Mouse (Mus musculus) cerebellum, adult 11-12 months (tissue): ENCODE results near the gene Sertad2.

ENCODE experiments used
- DNase-seq: peaks from one replicate; pipeline ENCODE4 v3.0.0; 2022

The Sertad2 gene

DNA sequence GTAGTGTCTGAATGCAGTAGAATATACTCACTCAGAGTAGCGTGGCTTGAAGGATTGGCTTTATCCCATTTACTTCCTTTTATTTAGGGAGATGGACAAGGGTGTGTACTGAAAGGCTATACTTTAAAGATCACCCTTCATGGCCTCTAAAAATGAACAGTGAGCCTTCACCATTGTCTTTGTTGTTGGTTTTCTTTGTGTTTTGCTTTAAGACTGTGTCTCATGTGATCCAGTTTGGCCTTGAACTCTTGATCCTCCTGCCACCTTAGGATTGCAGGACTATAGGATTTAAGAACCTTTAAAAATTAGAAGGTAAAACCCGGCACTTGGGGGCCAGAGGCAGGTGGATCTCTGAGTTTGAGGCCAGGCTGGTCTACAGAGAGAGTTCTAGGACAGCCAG is 6.4 kb downstream of the Sertad2 start:
- DNase-seq = no peak

- no peak for DNase-seq
These were observed 7.1 kb downstream of the Sertad2 start for GRCm38 (mm10) chr11:20550196-20550595.

- DNase-seq = no peak
These were observed 9.0 kb downstream of the Sertad2 start for GRCm38 (mm10) chr11:20552059-20552458.

- no peak for DNase-seq
These were observed 10.0 kb downstream of the Sertad2 start for GRCm38 (mm10) chr11:20552758-20553673.

DNA sequence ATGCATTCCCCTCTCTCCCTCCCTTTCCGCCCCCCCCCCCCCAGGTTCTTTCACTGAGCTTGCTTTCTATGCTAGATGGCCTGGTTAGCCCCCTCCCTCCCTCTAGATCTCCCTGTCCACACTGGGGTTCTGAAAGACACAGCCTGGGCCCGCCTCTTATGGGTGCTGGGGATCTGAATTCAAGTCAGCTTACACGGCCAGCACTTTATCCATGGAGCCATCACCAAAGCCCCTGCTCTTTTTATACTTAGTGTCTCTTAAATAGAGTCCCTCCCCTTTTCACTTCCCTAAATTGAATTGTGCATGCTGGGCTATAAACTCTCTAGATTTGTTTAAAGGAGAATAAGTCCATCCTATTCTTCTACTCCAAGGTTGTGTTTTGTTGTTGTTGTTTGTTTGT is 12.6 kb downstream of the Sertad2 start:
- no peak for DNase-seq

DNA sequence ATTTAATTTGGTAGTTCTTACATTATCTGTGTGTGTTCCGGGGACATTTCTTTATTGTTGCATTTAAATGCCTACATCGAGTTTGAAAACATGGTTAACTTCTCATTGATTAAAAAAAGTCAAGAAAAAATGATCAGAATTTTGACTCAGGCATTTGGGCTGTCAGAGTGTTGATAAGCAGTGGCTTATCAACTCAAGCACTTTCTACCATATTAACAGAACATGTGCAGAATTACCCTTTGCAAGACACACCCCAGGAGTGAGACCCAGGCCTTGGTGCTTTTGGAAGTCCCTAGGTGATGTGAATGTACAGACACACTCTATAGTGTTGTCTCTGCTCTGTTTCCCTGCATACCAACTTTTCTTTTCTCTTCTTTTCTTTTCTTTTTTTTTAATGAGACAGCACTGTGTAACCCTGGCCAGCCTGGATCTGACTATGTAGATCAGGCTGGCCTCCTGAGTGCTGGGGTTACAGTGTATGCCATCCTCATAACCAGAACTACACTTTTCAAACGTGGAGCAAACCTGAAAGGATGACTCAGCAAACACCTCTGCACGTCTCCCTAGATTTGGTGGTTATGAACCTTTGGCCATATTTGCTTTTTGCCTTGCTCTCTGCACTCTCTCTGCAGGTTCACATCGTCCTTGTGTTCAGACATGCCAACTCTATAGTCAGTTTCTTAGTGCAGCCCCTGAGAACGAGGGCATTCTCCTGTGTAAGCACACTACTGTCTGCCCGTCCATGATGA is 13.3 kb downstream of the Sertad2 start:
- no peak for DNase-seq

DNA sequence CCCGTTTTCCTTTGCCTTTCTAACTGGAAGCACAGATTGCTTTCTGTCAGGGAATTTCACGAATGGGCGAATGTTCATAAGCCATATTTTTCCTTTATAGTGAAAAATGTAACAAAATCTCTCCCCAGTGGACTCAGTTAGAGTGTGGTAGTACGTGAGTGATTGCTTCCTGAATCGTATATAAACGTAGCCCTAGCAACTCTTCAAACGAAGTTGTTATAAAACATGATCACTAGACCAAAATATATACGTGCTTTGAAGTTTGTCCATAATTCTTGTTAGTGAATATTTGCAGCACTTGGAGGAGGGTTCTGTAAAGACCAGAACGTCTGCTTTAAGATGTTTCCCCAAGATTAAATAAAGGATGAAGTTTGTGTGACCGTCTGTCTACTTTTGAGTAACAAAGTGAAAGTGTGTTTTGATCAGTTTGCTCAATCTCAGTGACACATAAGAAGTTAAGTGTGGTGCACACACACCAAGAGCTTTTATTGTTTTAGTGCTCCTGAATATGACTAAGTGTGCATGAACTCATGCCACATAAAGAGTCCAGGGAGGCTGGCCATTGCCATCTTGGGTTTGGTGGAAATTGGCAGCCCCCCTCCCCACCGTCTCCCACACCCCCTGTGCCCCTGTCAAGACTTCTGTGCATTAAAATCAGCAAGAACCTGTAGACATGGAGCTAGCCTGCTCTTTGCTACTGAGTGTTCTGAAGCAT is 16.3 kb downstream of the Sertad2 start:
- no peak for DNase-seq

GRCm38 (mm10) chr11:20559951-20560642 is 17.0 kb downstream of the Sertad2 start:
- no peak for DNase-seq

- DNase-seq = peak; percentile 38
These were observed 18.4 kb downstream of the Sertad2 start for GRCm38 (mm10) chr11:20561323-20562002.

GRCm38 (mm10) chr11:20565057-20565456 is 22.0 kb downstream of the Sertad2 start:
- no peak for DNase-seq

- DNase-seq = no peak
These were observed 28.8 kb downstream of the Sertad2 start for GRCm38 (mm10) chr11:20571702-20572413.

- DNase-seq = no peak
These were observed 33.1 kb downstream of the Sertad2 start for GRCm38 (mm10) chr11:20576046-20576635.

DNA sequence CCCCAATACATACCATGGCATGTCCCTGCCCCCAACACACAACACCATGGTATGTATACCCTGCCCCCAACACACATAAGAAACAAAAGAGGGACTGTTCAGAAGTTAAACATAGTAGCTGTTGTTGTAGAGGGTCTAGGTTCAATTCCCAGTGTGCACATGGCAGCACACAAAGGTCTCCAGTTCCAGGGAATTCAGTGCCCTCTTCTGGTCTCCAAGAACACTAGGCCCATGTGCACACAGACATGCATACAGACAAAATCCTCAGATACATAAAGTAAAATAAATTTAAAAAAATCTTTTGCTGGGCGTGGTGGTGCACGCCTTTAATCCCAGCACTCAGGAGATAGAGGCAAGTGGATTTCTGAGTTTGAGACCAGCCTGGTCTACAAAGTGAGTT is 39.7 kb downstream of the Sertad2 start:
- no peak for DNase-seq

DNA sequence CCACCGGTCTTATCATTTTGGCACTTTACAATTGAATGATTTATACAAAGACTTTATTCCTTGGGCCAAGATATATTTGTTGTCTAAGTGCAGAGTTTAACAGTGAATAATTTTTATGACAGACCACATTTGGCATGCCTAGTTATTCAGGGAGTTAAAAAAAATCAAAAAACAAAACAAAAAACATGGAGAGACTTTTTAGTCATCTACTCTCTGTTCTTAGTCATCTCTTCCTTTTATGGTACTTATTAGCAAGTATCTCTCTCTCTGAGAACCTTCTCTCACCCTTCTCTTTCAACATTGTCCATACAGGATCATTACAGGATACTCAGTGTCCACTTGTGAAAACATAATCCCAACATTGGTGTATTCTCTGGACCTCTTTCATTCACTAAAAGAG is 42.2 kb downstream of the Sertad2 start:
- DNase-seq = no peak

- DNase-seq = no peak
These were observed 43.1 kb downstream of the Sertad2 start for GRCm38 (mm10) chr11:20586180-20586579.

DNA sequence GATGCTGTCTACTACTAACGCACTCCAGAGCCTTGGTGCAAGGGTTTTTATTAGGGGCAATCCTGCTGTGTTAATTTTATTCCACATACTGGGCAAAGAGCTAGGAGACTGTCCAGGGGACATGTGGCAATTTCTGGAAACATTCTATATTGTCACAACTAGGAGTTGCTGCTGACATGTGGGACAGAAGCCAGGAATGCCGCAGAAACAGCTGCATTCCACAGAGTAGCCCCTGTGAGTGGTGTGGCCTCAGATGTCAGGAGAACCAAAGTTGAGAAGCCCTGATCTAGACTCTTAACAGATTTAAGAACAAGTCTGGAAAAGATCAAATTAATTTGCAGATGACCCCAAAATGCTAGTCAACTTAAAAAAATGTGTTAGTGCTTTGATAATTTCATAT is 46.3 kb downstream of the Sertad2 start:
- DNase-seq = no peak

GRCm38 (mm10) chr11:20592010-20592409 is 49.0 kb downstream of the Sertad2 start:
- DNase-seq = no peak

DNA sequence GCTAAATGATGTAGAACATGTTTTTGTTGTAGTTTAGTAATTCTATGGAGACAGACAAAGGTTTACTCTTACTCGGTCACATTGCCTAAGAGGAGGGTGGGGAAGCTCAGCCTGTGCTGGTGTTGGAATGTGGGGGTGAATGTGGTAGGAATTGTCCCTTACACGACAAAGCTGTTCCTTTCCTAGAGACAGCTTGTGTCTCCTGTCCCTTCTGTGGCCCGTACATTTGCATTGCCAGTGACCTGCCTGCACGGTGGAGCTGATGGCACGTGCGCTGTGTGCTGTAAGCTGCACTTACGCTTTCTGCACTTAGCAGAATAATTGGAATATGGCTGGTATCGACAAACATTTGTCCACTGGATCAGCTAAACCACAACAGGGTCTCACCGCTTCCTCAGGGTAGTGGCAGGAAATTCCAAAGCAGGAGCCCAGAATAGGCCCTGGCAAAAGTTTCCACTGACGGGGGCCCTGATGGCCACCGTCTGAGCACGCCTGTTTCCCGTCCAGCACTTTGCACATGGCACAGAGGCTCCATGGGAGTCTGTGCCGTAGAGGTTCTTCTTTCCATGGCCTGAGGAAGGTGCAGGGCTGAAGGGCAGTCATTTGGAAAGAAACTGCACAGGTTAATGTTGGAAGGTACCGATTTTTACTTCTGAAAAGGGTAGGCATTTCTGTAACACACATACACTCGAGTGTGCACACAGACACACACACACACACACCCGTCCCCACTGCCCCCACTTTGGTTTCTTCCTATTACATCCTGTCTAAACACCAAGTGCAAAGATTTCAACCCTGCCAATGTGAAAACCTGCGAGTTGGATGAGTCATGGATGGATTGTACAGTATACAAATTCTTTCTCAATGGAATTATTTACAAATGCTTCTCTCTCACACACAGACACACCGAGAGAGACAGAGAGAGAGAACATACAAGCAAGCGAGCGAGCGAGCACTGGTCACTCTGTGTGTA is 51.5 kb downstream of the Sertad2 start:
- DNase-seq = no peak

- DNase-seq = no peak
These were observed 60.2 kb downstream of the Sertad2 start for GRCm38 (mm10) chr11:20603066-20603812.
